Mouse (Mus musculus) lung, embryonic 16.5 days (tissue): ENCODE measurements around the gene Snx9. TPM values are rescaled to one million over a fixed set of nuclear protein-coding genes. Genes with fewer than 3 reads are reported as not detected.
A peak's percentile ranks its signal among the peaks of the same experiment; 100 is the strongest.

Source experiments
- ATAC-seq: fragments of 200-750 bp; cut with Nextera tagmentation; 2 replicates; pipeline ENCODE4 v1.8.0; 2017; ENCODE audit warnings: low read depth, mild to moderate bottlenecking, moderate library complexity
- H3K27ac ChIP-seq: fragments of 300-500 bp; sonication (generic); 2 replicates; pipeline ENCODE4 v1.5.1; 2014; ENCODE audit warnings: mild to moderate bottlenecking, control low read depth, low read length
- H3K27me3 ChIP-seq: fragments of 300-500 bp; sonication (generic); 2 replicates; pipeline ENCODE4 v1.6.1; 2014; ENCODE audit warnings: low read depth, low read length, mixed read lengths; ENCODE audit not compliant: control insufficient read depth, insufficient read depth
- H3K36me3 ChIP-seq: fragments of 300-500 bp; sonication (generic); 2 replicates; pipeline ENCODE4 v1.6.1; 2014; ENCODE audit warnings: low read length; ENCODE audit not compliant: control insufficient read depth, insufficient read depth
- H3K4me1 ChIP-seq: fragments of 300-500 bp; sonication (generic); replicated peaks from 2 replicates; pipeline ENCODE4 v1.6.1; 2014; ENCODE audit warnings: low read length, mixed read lengths; ENCODE audit not compliant: control insufficient read depth, insufficient read depth
- H3K4me2 ChIP-seq: fragments of 300-500 bp; sonication (generic); 2 replicates; pipeline ENCODE4 v1.6.1; 2014; ENCODE audit warnings: low read depth, low read length, control low read depth
- H3K4me3 ChIP-seq: fragments of 300-500 bp; sonication (generic); 2 replicates; pipeline ENCODE4 v1.5.1; 2014; ENCODE audit warnings: mild to moderate bottlenecking, low read length, control low read depth
- H3K9ac ChIP-seq: fragments of 300-500 bp; sonication (generic); 2 replicates; pipeline ENCODE4 v1.6.1; 2014; ENCODE audit warnings: low read length, control low read depth
- H3K9me3 ChIP-seq: fragments of 300-500 bp; sonication (generic); 2 replicates; pipeline ENCODE4 v1.6.1; 2016; ENCODE audit warnings: low read length; ENCODE audit not compliant: control insufficient read depth
- WGBS: fragments of 180-500 bp; shearing (Covaris S2); extraction: QIAGEN DNeasy Blood & Tissue Kit; methylation state at CpG from one replicate; pipeline ENCODE4 v1.1.7; 2014; 5-methylcytosine and 5-hydroxymethylcytosine counted together
- polyA plus RNA-seq: library from polyadenylated mRNA; unstranded; fragments of >200 nt; fragmentation: Nextera tagmentation; extraction: Ambion mirVana; gene quantifications from 2 replicates; pipeline ENCODE4 v1.2.1, GENCODE M21; 2015

Gene Snx9
- polyA plus RNA-seq, 1 experiment from 2014 or later = 25.1 TPM

- H3K4me3 ChIP-seq = no peak overlapping the region
- H3K4me2 ChIP-seq = no peak overlapping the region
- H3K27me3 ChIP-seq = no peaks in the 10 kb centered on the region
- no peaks in the 10 kb centered on the region for H3K36me3 ChIP-seq
- peaks cover 39% of the 10 kb centered on the region for H3K4me1 ChIP-seq
- WGBS = 46% methylated on average over 10 of the region's 10 CpGs
- peak overlapping the region; percentile 13; the same call in 1 of the 2 replicates for H3K9ac ChIP-seq
- no peak for ATAC-seq
- no peaks in the 10 kb centered on the region for H3K9me3 ChIP-seq
- H3K27ac ChIP-seq = peak overlapping the region; percentile 1
Observed at GRCm38 (mm10) chr17:5978505-5979077, 137.5 kb downstream of the Snx9 start.

- no peak overlapping the region for H3K27ac ChIP-seq
- no peaks in the 10 kb centered on the region for H3K36me3 ChIP-seq
- no peaks in the 10 kb centered on the region for H3K9me3 ChIP-seq
- no peak overlapping the region for H3K9ac ChIP-seq
- H3K4me2 ChIP-seq = no peak overlapping the region
- 34% methylated on average over 6 of the region's 6 CpGs for WGBS
- ATAC-seq = no peak
- H3K4me3 ChIP-seq = no peak overlapping the region
- H3K4me1 ChIP-seq = peaks cover 30% of the 10 kb centered on the region
- H3K27me3 ChIP-seq = no peaks in the 10 kb centered on the region
Observed at GRCm38 (mm10) chr17:5980860-5981259, 139.7 kb downstream of the Snx9 start.

Other genes with a start within 250 kb of the Snx9 start
- 2.5 and 3.2 TPM in 2 replicates for gene Synj2, start 100.0 kb downstream of the Snx9 start, polyA plus RNA-seq
- 4.4 TPM in 2 replicates for gene Serac1, start 238.4 kb downstream of the Snx9 start, polyA plus RNA-seq
- gene Gtf2h5, start 238.5 kb downstream of the Snx9 start, polyA plus RNA-seq = 172 and 179 TPM in 2 replicates